Mouse (Mus musculus): ENCODE measurements around the gene Ccr4.

Gene Ccr4

DNA sequence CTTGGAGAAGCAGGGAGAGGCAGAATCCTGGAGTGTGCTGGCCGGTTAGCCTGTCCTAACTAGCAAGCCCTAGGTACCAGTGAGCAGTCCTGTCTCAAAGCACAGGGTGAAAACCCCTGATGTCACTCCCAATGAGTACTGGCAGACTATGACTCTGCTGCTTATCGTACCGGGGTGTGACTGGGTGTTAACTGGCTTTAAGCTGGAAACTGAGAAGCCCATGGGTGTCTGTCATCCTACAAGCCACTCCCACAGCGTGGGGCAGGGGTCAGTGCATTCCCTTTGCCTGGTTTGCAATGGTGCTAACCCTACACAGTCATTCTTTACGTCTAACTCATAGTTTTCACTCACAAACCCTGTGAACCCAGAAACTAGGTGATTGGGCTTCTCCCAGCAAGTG lies 36.5 kb downstream of the Ccr4 start:
- no peak for DNase-seq (ENCODE audit: low spot score)

GRCm38 (mm10) chr9:114466871-114467270 lies 37.8 kb downstream of the Ccr4 start:
- DNase-seq (ENCODE audit: low spot score): no peak

DNA sequence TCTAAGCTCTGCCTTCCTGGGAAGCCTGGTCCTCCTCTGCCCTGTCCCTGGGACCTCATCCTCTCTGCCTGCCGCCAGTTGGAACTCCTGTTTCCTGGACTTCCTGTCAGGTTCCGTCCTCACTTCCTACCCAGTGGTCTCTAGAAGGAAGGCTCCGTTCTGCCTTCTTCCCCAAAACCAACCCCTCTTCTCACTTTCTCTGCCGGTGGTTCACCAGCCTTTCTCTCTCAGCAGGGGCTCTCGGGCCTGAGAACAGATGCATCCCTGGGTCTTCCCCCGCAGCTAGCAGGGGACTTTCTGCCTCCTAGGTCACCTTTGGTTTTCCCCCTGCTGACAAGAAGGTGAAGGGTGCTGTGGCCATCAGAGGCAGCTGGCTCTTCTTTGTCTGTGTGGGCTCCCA lies 39.3 kb downstream of the Ccr4 start:
- no peak for DNase-seq (ENCODE audit: low spot score)

DNA sequence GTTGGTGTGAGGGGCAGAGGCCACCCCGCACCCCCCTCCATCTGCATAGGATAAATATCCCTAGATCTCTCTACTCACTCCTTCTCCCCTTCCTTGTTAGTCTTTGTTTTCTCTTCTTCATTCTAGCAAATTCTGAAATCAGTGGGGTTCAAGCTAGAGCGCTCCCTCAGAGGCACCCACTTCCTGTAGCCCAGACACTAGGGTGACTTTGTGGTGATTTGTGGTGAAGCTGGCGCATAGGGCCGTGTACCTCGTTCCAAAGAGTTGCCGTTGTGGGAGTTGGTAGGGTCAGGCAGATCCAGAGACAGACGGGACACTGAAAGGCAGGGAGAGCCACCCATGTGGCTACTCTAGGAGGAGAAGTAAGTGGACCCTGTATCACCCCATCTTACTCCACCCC lies 42.1 kb downstream of the Ccr4 start:
- no peak for DNase-seq (ENCODE audit: low spot score)

GRCm38 (mm10) chr9:114458436-114458835 lies 46.3 kb downstream of the Ccr4 start:
- DNase-seq (ENCODE audit: low spot score): no peak

DNA sequence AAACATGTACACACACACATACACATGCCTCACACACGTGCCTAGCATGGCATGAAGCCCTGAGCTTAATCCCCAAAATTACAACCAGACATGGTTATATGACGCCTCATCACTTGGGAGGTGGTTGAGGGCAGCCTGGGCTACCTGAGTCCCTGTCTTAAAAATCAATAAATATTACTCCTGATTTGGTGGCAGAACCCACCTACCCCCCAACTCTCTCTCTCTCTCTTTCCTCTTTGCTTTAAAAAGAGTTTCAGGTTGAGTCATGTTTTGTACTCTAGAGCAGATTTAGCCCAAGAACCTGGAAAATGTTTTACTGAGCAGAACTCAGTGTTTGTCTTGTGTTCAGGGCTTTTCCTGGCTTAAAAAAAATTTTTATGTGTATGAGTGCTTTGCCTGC lies 49.3 kb downstream of the Ccr4 start:
- no peak for DNase-seq (ENCODE audit: low spot score)

DNA sequence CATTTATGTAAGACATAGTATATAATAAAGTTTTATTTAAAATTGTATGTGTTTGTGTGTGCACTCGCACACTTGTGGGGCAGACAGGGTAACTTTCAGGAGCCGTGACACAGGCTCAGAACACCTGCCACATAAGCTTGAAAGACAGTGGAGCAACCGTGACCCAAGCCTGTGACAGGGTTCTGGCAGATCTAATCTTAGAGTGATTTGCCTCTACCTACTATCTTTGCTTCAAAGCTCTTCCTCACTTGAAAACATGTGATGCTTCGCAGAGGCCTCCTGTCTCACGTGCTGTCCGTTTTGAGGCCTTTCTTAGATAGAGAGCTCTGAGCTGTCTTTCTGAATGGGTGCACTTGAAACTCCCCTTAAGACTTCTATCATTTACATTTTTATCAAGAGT lies 52.3 kb downstream of the Ccr4 start:
- DNase-seq (ENCODE audit: low spot score): no peak

- DNase-seq (ENCODE audit: low spot score): no peak
Measured at GRCm38 (mm10) chr9:114451615-114452014, 53.1 kb downstream of the Ccr4 start.

DNA sequence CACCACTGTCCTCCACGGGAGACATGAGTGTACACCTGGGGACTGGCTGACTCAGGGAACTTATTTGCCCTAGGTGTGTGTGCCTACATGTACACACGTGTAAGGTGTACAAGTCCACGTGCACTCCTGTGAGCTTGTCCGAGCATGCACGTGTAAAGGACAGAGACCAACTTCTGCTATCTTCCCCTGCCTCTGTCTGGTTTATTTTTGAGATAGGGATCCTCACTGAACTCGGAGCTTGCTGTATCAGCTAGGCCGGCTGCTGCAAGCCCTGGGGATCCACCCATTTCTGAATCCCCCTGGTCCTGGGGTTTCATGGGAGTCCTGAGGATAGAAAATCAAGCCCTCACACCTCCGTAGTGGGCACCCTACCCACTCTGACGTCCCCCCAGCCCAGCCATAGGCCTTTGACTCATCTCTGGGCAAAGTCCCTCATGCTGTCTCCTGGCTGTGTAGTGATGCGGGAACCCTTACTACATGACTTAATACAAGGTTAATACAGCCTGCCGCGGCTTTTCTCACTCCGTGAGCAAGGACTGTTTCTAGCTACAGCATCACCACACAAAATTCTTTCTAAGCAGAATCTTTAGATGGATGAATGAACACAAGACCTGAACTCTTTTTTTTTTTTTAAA lies 55.5 kb downstream of the Ccr4 start:
- no peak for DNase-seq (ENCODE audit: low spot score)

- no peak for DNase-seq (ENCODE audit: low spot score)
Measured at GRCm38 (mm10) chr9:114448700-114449099, 56.0 kb downstream of the Ccr4 start.

DNA sequence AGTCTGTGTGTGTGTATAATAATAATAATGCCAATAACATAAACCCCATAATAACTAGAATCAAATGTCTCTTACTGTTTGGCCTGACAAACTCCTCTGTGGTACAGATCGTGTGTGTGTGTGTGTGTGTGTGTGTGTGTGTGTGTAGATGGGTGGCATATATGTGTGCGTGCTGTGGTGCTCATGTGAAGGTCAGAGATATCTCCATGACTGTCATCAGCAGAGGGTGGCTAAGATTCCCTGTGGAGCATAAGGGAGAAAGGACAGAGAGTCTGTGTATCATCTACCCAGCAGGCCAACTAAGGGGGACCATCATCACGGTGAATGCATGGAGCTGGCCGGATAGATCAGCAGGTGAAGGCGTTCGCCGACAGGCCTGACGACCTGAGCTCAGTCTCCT lies 57.8 kb downstream of the Ccr4 start:
- no peak for DNase-seq (ENCODE audit: low spot score)

DNA sequence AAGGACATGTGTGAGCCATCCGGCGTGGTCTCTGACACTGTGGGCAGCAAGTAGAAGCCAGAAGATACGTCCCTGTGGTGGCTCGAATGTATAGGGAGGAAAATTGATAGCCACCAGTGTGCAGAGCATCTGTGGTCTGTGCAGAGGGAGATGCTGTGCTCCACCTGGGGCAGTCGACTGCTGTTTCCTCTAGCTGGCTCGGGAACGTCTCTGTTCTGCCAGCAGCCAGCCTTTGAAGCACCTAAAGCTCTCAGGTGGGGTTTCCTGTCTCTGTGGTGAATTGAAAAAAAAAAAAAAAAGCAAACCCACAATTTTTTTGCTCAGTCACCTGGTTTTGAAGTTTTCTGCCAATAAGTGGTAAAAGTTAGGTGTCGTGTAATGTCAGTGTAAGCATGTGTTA lies 61.4 kb downstream of the Ccr4 start:
- DNase-seq (ENCODE audit: low spot score): no peak

DNA sequence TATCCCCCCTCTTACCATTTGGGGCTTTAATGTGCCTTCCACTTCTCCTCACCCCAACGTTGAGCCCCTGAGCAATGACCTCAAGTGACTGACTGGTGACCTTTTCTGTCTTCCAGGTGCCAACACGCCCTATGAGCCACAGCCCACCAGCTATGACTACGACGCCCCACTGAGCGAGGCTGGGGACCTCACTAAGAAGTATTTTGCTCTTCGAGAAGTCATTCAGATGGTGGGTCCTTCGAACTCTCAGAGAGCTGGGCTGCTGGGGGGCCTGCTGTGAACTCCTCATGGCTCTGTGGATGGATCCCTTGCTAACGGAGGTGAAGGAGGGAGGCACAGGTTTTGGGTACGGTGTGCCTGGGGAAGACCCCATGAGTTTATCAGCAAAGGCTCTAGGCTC lies 61.8 kb downstream of the Ccr4 start:
- no peak for DNase-seq (ENCODE audit: low spot score)

- DNase-seq (ENCODE audit: low spot score): no peak
Measured at GRCm38 (mm10) chr9:114442225-114442624, 62.5 kb downstream of the Ccr4 start.

- DNase-seq (ENCODE audit: low spot score): no peak
Measured at GRCm38 (mm10) chr9:114440548-114440947, 64.2 kb downstream of the Ccr4 start.
